Mouse (Mus musculus) liver, adult 10 weeks (tissue): ENCODE measurements around the gene Myl3. TPM values are rescaled to one million over a fixed set of nuclear protein-coding genes. Genes with fewer than 3 reads are reported as not detected.

Experiments used
- polyA plus RNA-seq: library from polyadenylated mRNA; stranded (reverse); fragments of 350-450 nt; fragmentation: Illumina TruSeq; extraction: RNeasy Lipid Tissue Mini Kit (QIAGEN cat#74804); gene quantifications from one replicate; pipeline ENCODE4 v1.2.3, GENCODE M21; 2014; ENCODE audit warnings: low read depth, low replicate concordance

Gene Myl3
- polyA plus RNA-seq, result not detected

GRCm38 (mm10) chr9:110741711-110742294, at the start of gene Myl3:
Myl3 (plus strand) TSS chr9:110741861.

GRCm38 (mm10) chr9:110746961-110747360, 5.3 kb downstream of the Myl3 start, which contains the start of gene Pth1r:
Pth1r (minus strand) TSS chr9:110747145.

GRCm38 (mm10) chr9:110797866-110798265, 56.2 kb downstream of the Myl3 start, which contains the start of gene Prss42:
Prss42 (plus strand) TSS chr9:110798166.

GRCm38 (mm10) chr9:110813789-110814188, 72.1 kb downstream of the Myl3 start, which contains the start of gene Prss44:
Prss44 (plus strand) TSS chr9:110813994.

Other genes with a start within 250 kb of the Myl3 start
- 26.6 TPM for gene Setd2, start 209.3 kb upstream of the Myl3 start, polyA plus RNA-seq
- not detected for gene Nradd, start 117.4 kb upstream of the Myl3 start, polyA plus RNA-seq
- 1.2 TPM for gene Nbeal2, start 87.7 kb upstream of the Myl3 start, polyA plus RNA-seq
- 1.9 TPM for gene Ccdc12, start 85.4 kb upstream of the Myl3 start, polyA plus RNA-seq
- 0.45 TPM for gene Pth1r, start 5.3 kb downstream of the Myl3 start, polyA plus RNA-seq
- gene Prss42, start 56.3 kb downstream of the Myl3 start, polyA plus RNA-seq, result not detected
- gene Prss44, start 72.1 kb downstream of the Myl3 start, polyA plus RNA-seq, result not detected
- not detected for gene Prss43, start 84.8 kb downstream of the Myl3 start, polyA plus RNA-seq
- not detected for gene Prss45, start 92.7 kb downstream of the Myl3 start, polyA plus RNA-seq
- not detected for gene Prss46, start 102.6 kb downstream of the Myl3 start, polyA plus RNA-seq
- gene Prss50, start 116.1 kb downstream of the Myl3 start, polyA plus RNA-seq, result not detected
- gene Als2cl, start 138.0 kb downstream of the Myl3 start, polyA plus RNA-seq, result 4.0 TPM
- 9.6 TPM for gene Tmie, start 138.3 kb downstream of the Myl3 start, polyA plus RNA-seq
- not detected for gene Fam240a, start 175.0 kb downstream of the Myl3 start, polyA plus RNA-seq
- not detected for gene Tdgf1, start 204.3 kb downstream of the Myl3 start, polyA plus RNA-seq
- not detected for gene Lrrc2, start 209.7 kb downstream of the Myl3 start, polyA plus RNA-seq
- gene Rtp3, start 248.7 kb downstream of the Myl3 start, polyA plus RNA-seq, result 38.6 TPM